Mouse (Mus musculus) brain, embryonic 14.5 days (tissue): ENCODE results near the gene Spata2l.

ENCODE experiments used
- CTCF ChIP-seq: fragments of 200-500 bp; IDR thresholded peaks from 2 replicates; pipeline ENCODE4 v1.5.1; 2012; ENCODE audit warnings: inconsistent platforms, mild to moderate bottlenecking, moderate library complexity, borderline replicate concordance; ENCODE audit not compliant: insufficient read depth, insufficient read length; ENCODE audit errors: extremely low read depth
- POLR2A ChIP-seq: fragments of 200-500 bp; IDR thresholded peaks from 2 replicates; pipeline ENCODE4 v1.6.1; 2012; ENCODE audit warnings: mild to moderate bottlenecking, inconsistent platforms, borderline replicate concordance; ENCODE audit not compliant: poor library complexity, insufficient read depth, insufficient read length, severe bottlenecking; ENCODE audit errors: extremely low read depth

- TF ChIP-seq POLR2A (no peak), CTCF (no peak)
Measured at GRCm38 (mm10) chr8:123203571-123203970, 32.5 kb downstream of the Spata2l start.
